Mouse (Mus musculus) left cerebral cortex, postnatal 36 days (tissue): Measurements from ENCODE around the gene Slc25a26. TPM values are rescaled to one million over a fixed set of nuclear protein-coding genes. Genes with fewer than 3 reads are reported as not detected.

Source experiments
- DNase-seq, 2 experiments: peaks; one replicate each; pipeline ENCODE4 v3.0.0; 2021 to 2022; ENCODE audit warnings: low spot score in 2 of 2, mixed read lengths in 1 of 2
- intact Hi-C: fragments of 180-260 bp; cut with DNase I; formaldehyde crosslinking; loops from one replicate; pipeline ENCODE4 v1.15.1; 2025
- microRNA-seq: library from miRNA; unstranded; fragments of <30 nt; microRNA quantifications from one replicate; pipeline ENCODE4 v1.2.0, GENCODE M21; 2022
- total RNA-seq, 2 experiments: library from RNA; stranded (reverse); gene quantifications; 2 replicates each; pipeline ENCODE4 v1.2.3; 2021

The Slc25a26 gene
- total RNA-seq, 2 experiments from 2014 or later, result 16.9 to 18.4 TPM

- intact Hi-C loops, result no loop called here
- no peak for DNase-seq
These were observed 151.4 kb downstream of the Slc25a26 start for GRCm38 (mm10) chr6:94651541-94651940.

GRCm38 (mm10) chr6:94652659-94653213 lies 152.6 kb downstream of the Slc25a26 start:
- DNase-seq, result no peak
- intact Hi-C loops, result no loop called here

- no peak for DNase-seq
- intact Hi-C loops, result no loop called here
These were observed 153.5 kb downstream of the Slc25a26 start for GRCm38 (mm10) chr6:94653388-94654316.

Small RNA genes lying within 50 kb of the gene (microRNA-seq; reads per million reads assigned to microRNA genes)
- gene Mir7041, result not detected

Other genes with a start within 250 kb of the Slc25a26 start
- 10 to 100 TPM; 81.0 to 87.5 TPM for gene Magi1, start 216.4 kb upstream of the Slc25a26 start, total RNA-seq
- gene Lrig1, start 199.8 kb downstream of the Slc25a26 start, total RNA-seq, result 10 to 100 TPM; 27.2 to 27.7 TPM